28 mouse cellular contexts compared by ENCODE assay signal in genomic region chr11:70380478-70381005, GRCm38 (mm10). TPM values are rescaled to one million over a fixed set of nuclear protein-coding genes. Genes with fewer than 3 reads are reported as not detected.
"Had no signal": no experiment of that assay in that cellular context is flagged by ENCODE, and none has a peak within 500 bp of the region (broad histone marks: within the 10 kb centered on the region; RNA-seq: fewer than 3 reads in every experiment).

No protein-coding gene starts in this region.

- H3K4me3 ChIP-seq: kidney, embryonic 15.5 days; left cerebral cortex, adult 2 months; limb, embryonic 13.5 days; liver, embryonic 13.5 days; neural tube, embryonic 12.5 days; neural tube, embryonic 15.5 days had no signal

- H3K4me1 ChIP-seq: limb, embryonic 13.5 days; liver, embryonic 13.5 days; neural tube, embryonic 12.5 days; neural tube, embryonic 15.5 days had no signal

- H3K9ac ChIP-seq: kidney, embryonic 15.5 days; limb, embryonic 13.5 days; liver, embryonic 13.5 days; lung, embryonic 14.5 days; neural tube, embryonic 12.5 days; neural tube, embryonic 15.5 days had no signal

- H3K27ac ChIP-seq: kidney, embryonic 15.5 days; left cerebral cortex, adult 2 months; limb, embryonic 13.5 days; liver, embryonic 13.5 days; macrophage; neural tube, embryonic 12.5 days; neural tube, embryonic 15.5 days; stomach, postnatal 0 days had no signal

- H3K27me3 ChIP-seq: limb, embryonic 13.5 days; neural tube, embryonic 12.5 days; neural tube, embryonic 15.5 days had no signal

- H3K9me3 ChIP-seq: kidney, embryonic 15.5 days; limb, embryonic 13.5 days; liver, embryonic 13.5 days; neural tube, embryonic 12.5 days; neural tube, embryonic 15.5 days had no signal

- DNase-seq: kidney, adult 11 months; kidney, adult 8-10 months; kidney, postnatal 10 days; kidney, postnatal 36 days; layer of hippocampus, postnatal 36 days; left cerebral cortex, postnatal 4 days; liver; liver, embryonic 13.5 days; lung, embryonic 14.5 days; midbrain, embryonic 14.5 days; right cerebral cortex, adult 18-20 months; right cerebral cortex, postnatal 14 days; right cerebral cortex, postnatal 4 days; thymus, adult 2 months; thymus, postnatal 14 days had no signal

- ATAC-seq: lung, postnatal 0 days had no signal

RNA-seq across cellular contexts. Expression of gene Alox15, which starts 28.7 kb away (rescaled TPM):
- total RNA-seq: layer of hippocampus, postnatal 10 days; layer of hippocampus, postnatal 36 days; left cerebral cortex, adult 2 months; left cerebral cortex, postnatal 10 days; left cerebral cortex, postnatal 4 days; megakaryocyte-erythroid progenitor cell, adult 5-6 weeks had no signal
- polyA plus RNA-seq: macrophage; midbrain, embryonic 14.5 days; neural tube, embryonic 15.5 days had no signal

RNA-seq across cellular contexts. Expression of gene Alox12e, which starts 58.1 kb away (rescaled TPM):
- total RNA-seq: layer of hippocampus, postnatal 10 days; layer of hippocampus, postnatal 36 days; megakaryocyte-erythroid progenitor cell, adult 5-6 weeks had no signal
- polyA plus RNA-seq: kidney, embryonic 15.5 days; limb, embryonic 13.5 days; lung, embryonic 14.5 days; macrophage; midbrain, embryonic 11.5 days; midbrain, embryonic 14.5 days; neural tube, embryonic 12.5 days; neural tube, embryonic 15.5 days; stomach, embryonic 14.5 days had no signal
